8 mouse cellular contexts compared by ENCODE assay signal in genomic region chr2:158284571-158284970, GRCm38 (mm10). TPM values are rescaled to one million over a fixed set of nuclear protein-coding genes. Genes with fewer than 3 reads are reported as not detected.
DNase-seq lines count a peak whose midpoint lies in the region; ATAC-seq and TF ChIP-seq lines count a peak whose summit lies in the region.

No protein-coding gene starts in this region.

- no peaks in the 10 kb centered on the region for H3K36me3 ChIP-seq in forebrain, embryonic 10.5 days (replicated peaks)
- no peaks in the 10 kb centered on the region for H3K36me3 ChIP-seq in forebrain, embryonic 16.5 days (ENCODE audit: control insufficient read depth, insufficient read depth)

- peak; percentile 62 for DNase-seq in forebrain, embryonic 10.5 days (ENCODE audit: extremely low spot score, low spot score)
- DNase-seq in MEL-GATA-1-ER (ENCODE audit: extremely low read depth, low read depth), result peak; percentile 28
- DNase-seq in cerebellum, adult 2 months, result peak; percentile 46 to 52
- DNase-seq in heart, adult 18-20 months, result peak; percentile 45 to 74
- peak; percentile 17 to 53 for DNase-seq in kidney, adult 8-10 months
- peak; percentile 53 to 68 for DNase-seq in lung, adult 18-20 months
- DNase-seq in right cerebral cortex, postnatal 14 days, result peak; percentile 33

- no peak overlapping the region for H3K4me3 ChIP-seq in forebrain, embryonic 10.5 days
- no peak overlapping the region for H3K4me3 ChIP-seq in forebrain, embryonic 16.5 days (replicated peaks; ENCODE audit: low read length)
- H3K4me3 ChIP-seq in cerebellum, adult 2 months (replicated peaks; ENCODE audit: insufficient read depth, low read depth, low read length), result no peak overlapping the region

- ATAC-seq in forebrain, embryonic 16.5 days, result no peak

- H3K9ac ChIP-seq in forebrain, embryonic 16.5 days (replicated peaks; ENCODE audit: low read depth, low read length), result no peak overlapping the region

- peaks cover 20% of the 10 kb centered on the region for H3K4me1 ChIP-seq in forebrain, embryonic 10.5 days
- no peaks in the 10 kb centered on the region for H3K4me1 ChIP-seq in forebrain, embryonic 16.5 days (replicated peaks; ENCODE audit: control insufficient read depth, insufficient read depth, low read length)
- H3K4me1 ChIP-seq in cerebellum, adult 2 months (ENCODE audit: control insufficient read depth, insufficient read depth, low read length), result peaks cover 4% of the 10 kb centered on the region

- TF ChIP-seq CTCF in cerebellum, adult 2 months (IDR thresholded peaks at IDR 0.05; ENCODE audit: borderline replicate concordance, insufficient read depth, low read depth, low read length), result peak; percentile 90

- no peak overlapping the region for H3K4me2 ChIP-seq in forebrain, embryonic 16.5 days (ENCODE audit: low read length)

- peaks cover 6% of the 10 kb centered on the region; the same call in 1 of the 2 replicates for H3K27me3 ChIP-seq in forebrain, embryonic 10.5 days (ENCODE audit: poor library complexity, severe bottlenecking)
- H3K27me3 ChIP-seq in forebrain, embryonic 16.5 days (replicated peaks; ENCODE audit: control insufficient read depth, insufficient read depth, low read length), result no peaks in the 10 kb centered on the region
- no peaks in the 10 kb centered on the region for H3K27me3 ChIP-seq in cerebellum, adult 2 months (ENCODE audit: control insufficient read depth, insufficient read depth, low read length)

- TF ChIP-seq POLR2A in cerebellum, adult 2 months (IDR thresholded peaks at IDR 0.05; ENCODE audit: borderline replicate concordance, insufficient read depth, low read length), result no peak

- H3K27ac ChIP-seq in forebrain, embryonic 10.5 days, result no peak overlapping the region
- H3K27ac ChIP-seq in forebrain, embryonic 16.5 days (ENCODE audit: low read length), result no peak overlapping the region
- no peak overlapping the region for H3K27ac ChIP-seq in cerebellum, adult 2 months (ENCODE audit: insufficient read depth, low read length)

- 13% methylated on average over 11 of the region's 11 CpGs for WGBS in forebrain, embryonic 10.5 days
- 10% methylated on average over 11 of the region's 11 CpGs for WGBS in forebrain, embryonic 16.5 days
- 46% methylated on average over 11 of the region's 11 CpGs for WGBS in cerebellum, adult 2 months

- H3K9me3 ChIP-seq in forebrain, embryonic 10.5 days, result no peaks in the 10 kb centered on the region
- H3K9me3 ChIP-seq in forebrain, embryonic 16.5 days (ENCODE audit: control insufficient read depth, low read length), result no peaks in the 10 kb centered on the region

RNA-seq across cellular contexts. Expression of gene Lbp, which starts 21.7 kb away (rescaled TPM):
- polyA plus RNA-seq in forebrain, embryonic 10.5 days (2016; fragmentation: Nextera tagmentation; extraction: Ambion mirVana), result 1.9 and 2.0 TPM in 2 replicates
- polyA plus RNA-seq in forebrain, embryonic 16.5 days (2015; fragmentation: Nextera tagmentation; extraction: Ambion mirVana), result 2.4 and 3.2 TPM in 2 replicates
- 2.8 and 9.2 TPM in 2 replicates for polyA plus RNA-seq in cerebellum, adult 2 months (2012; rRNA removed)
- total RNA-seq in heart, adult 18-20 months (2021), result 1 to 10 TPM; 6.2 to 7.0 TPM

RNA-seq across cellular contexts. Expression of gene Bpi, which starts 26.7 kb away (rescaled TPM):
- polyA plus RNA-seq in forebrain, embryonic 10.5 days (2016; fragmentation: Nextera tagmentation; extraction: Ambion mirVana), result not detected in 2 replicates
- not detected in 2 replicates for polyA plus RNA-seq in forebrain, embryonic 16.5 days (2015; fragmentation: Nextera tagmentation; extraction: Ambion mirVana)
- not detected in 2 replicates for polyA plus RNA-seq in cerebellum, adult 2 months (2012; rRNA removed)
- not detected for total RNA-seq in heart, adult 18-20 months (2021)

RNA-seq across cellular contexts. Expression of gene D630003M21Rik, which starts 55.5 kb away (rescaled TPM):
- 2.3 and 3.1 TPM in 2 replicates for polyA plus RNA-seq in forebrain, embryonic 10.5 days (2016; fragmentation: Nextera tagmentation; extraction: Ambion mirVana)
- 1.8 and 2.8 TPM in 2 replicates for polyA plus RNA-seq in forebrain, embryonic 16.5 days (2015; fragmentation: Nextera tagmentation; extraction: Ambion mirVana)
- 2.3 and 2.4 TPM in 2 replicates for polyA plus RNA-seq in cerebellum, adult 2 months (2012; rRNA removed)
- 1 to 10 TPM; 5.1 to 5.4 TPM for total RNA-seq in heart, adult 18-20 months (2021)
